Mouse (Mus musculus) left cerebral cortex, postnatal 10 days (tissue): ENCODE measurements around the gene Blvrb. TPM values are rescaled to one million over a fixed set of nuclear protein-coding genes. Genes with fewer than 3 reads are reported as not detected.

ENCODE experiments used
- DNase-seq, 2 experiments: peaks; one replicate each; pipeline ENCODE4 v3.0.0; 2021 to 2022; ENCODE audit warnings: low spot score in 2 of 2, mixed read lengths in 1 of 2; ENCODE audit errors: extremely low spot score in 1 of 2
- intact Hi-C: fragments of 180-260 bp; cut with DNase I; formaldehyde crosslinking; loops from one replicate; pipeline ENCODE4 v1.15.1; 2025
- total RNA-seq, 2 experiments: library from RNA; stranded (reverse); gene quantifications; 2 replicates each; pipeline ENCODE4 v1.2.3; 2021

Blvrb gene
- total RNA-seq, 2 experiments from 2014 or later, result 11.8 to 12.7 TPM

GRCm38 (mm10) chr7:27446521-27447418, 1.0 kb upstream of the Blvrb start:
- DNase-seq, result peak; percentile 65 to 86
- intact Hi-C loops, result no loop called here

- peak in 1 of 2 experiments; percentile 64 for DNase-seq
- intact Hi-C loops, result no loop called here
Observed at GRCm38 (mm10) chr7:27448421-27449206, 836 bp downstream of the Blvrb start.

- peak; percentile 47 to 74 for DNase-seq
- intact Hi-C loops, result no loop called here
Observed at GRCm38 (mm10) chr7:27449256-27449862, 1.6 kb downstream of the Blvrb start.

- DNase-seq, result no peak
- intact Hi-C loops, result no loop called here
Observed at GRCm38 (mm10) chr7:27451359-27451758, 3.6 kb downstream of the Blvrb start.

- DNase-seq, result no peak
- intact Hi-C loops, result no loop called here
Observed at GRCm38 (mm10) chr7:27452206-27452770, 4.5 kb downstream of the Blvrb start.

GRCm38 (mm10) chr7:27454461-27455121, 6.8 kb downstream of the Blvrb start:
- no peak for DNase-seq
- intact Hi-C loops, result no loop called here

GRCm38 (mm10) chr7:27455273-27455672, 7.5 kb downstream of the Blvrb start:
- intact Hi-C loops, result no loop called here
- DNase-seq, result no peak

- intact Hi-C loops, result no loop called here
- no peak for DNase-seq
Observed at GRCm38 (mm10) chr7:27458614-27459013, 10.8 kb downstream of the Blvrb start.

- DNase-seq, result no peak
- intact Hi-C loops, result no loop called here
Observed at GRCm38 (mm10) chr7:27459640-27460039, 11.9 kb downstream of the Blvrb start.

- intact Hi-C loops, result no loop called here
- no peak for DNase-seq
Observed at GRCm38 (mm10) chr7:27460477-27460876, 12.7 kb downstream of the Blvrb start.

- intact Hi-C loops, result no loop called here
- DNase-seq, result no peak
Observed at GRCm38 (mm10) chr7:27467648-27468047, 19.9 kb downstream of the Blvrb start.

- intact Hi-C loops, result loop anchor here (5.0 kb wide), 1 partner anchor 121 kb away; the partner anchor contains the start of gene Akt2
- no peak for DNase-seq
Observed at GRCm38 (mm10) chr7:27471390-27472120, 23.8 kb downstream of the Blvrb start.

- DNase-seq, result no peak
- intact Hi-C loops, result loop anchor here (5.0 kb wide), 1 partner anchor 120 kb away; the partner anchor contains the start of gene Akt2
Observed at GRCm38 (mm10) chr7:27472596-27472995, 24.8 kb downstream of the Blvrb start.

- intact Hi-C loops, result loop anchor here (5.0 kb wide), 1 partner anchor 119 kb away; the partner anchor contains the start of gene Akt2
Observed at GRCm38 (mm10) chr7:27473156-27473834, 25.5 kb downstream of the Blvrb start, which contains the start of gene Sertad3. TSS of gene Sertad3 (plus strand) at chr7:27473768.

GRCm38 (mm10) chr7:27473835-27474489, 26.2 kb downstream of the Blvrb start:
- intact Hi-C loops, result loop anchor here (5.0 kb wide), 1 partner anchor 118 kb away; the partner anchor contains the start of gene Akt2
- no peak for DNase-seq

More at GRCm38 (mm10) chr7:27473156-27473834, 25.5 kb downstream of the Blvrb start, which contains the start of gene Sertad3:
- peak; percentile 98 to 100 for DNase-seq

GRCm38 (mm10) chr7:27474490-27474954, 26.7 kb downstream of the Blvrb start:
- intact Hi-C loops, result loop anchor here (5.0 kb wide), 1 partner anchor 118 kb away; the partner anchor contains the start of gene Akt2
- DNase-seq, result peak; percentile 96 to 99
